Mouse (Mus musculus): Measurements from ENCODE around the gene Txndc12.
A peak's percentile ranks its signal among the peaks of the same experiment; 100 is the strongest.

Txndc12 gene

DNA sequence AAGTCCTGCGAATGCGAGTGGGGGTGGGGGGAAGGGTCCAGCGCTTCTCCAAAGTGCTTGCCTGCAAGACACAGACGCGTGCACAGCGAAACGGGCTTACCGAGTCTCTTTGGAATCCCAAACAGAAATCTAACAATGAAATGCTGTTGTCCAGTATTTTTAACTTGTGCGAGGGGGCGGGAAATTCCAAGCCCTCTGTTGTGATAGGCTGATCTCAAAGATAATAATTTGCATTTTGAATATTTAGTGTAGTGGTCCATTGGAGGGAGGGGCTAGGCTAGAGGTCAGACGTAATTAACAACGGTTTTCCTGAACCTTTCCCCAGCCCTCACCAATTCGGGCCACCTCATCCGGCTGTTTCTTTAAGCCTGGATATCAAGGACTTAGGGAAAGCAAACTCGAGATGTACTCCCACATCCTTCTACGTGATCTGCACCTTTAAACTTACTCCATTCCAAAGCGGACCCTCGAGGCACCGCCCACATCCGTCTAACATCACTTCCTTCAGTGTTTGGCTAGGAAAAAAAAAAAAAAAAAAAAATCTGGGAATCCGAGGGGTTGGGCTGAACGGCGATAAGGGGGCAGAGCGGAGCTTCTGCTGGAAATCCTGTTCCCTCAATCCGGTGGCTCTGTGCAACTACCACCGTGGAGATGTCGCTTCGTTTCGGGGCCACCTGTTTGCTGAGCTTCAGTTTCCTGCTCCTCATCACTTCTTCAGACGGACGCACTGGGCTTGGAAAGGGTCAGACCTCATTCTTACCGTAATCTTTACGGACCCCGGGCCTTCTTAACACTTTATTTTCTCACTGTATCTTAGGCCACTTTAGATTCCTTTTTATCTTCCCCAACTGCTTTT lies at the start of gene Txndc12:
Gene Txndc12 (plus strand): TSS at position 487 of the 856 bp plus-strand sequence.
- peak; percentile 53 for DNase-seq (ENCODE audit: low spot score)

DNA sequence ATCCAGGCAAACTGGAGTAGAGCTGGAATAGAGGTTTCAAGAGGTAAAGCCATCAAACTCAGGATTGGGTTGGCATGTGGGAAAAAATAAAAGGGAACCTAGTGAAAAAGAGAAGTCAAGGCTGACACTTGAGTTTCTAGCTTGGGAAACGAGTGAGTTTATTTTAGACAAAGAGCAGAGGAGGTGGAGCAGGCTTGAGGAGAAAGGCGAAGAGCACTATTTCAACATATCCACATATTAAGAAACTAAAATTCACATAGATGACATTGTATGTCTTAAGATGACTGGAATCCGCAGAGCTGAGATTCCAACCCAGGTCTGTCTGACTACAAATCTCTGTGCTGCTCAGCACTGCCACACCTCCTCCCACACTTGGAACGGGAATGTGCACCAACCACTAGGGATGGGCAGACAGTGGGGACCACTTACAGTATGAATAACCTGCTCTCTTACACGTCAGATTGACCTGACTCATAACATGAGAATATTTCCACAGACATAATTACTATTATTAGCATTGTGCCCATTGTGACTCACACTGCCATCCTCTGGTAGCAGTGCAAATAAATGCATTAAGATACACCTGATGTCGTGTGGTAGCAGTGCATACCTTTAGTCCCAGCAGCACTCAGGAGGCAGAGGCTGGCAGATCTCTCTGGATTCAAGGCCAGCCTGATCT lies 45.0 kb upstream of the Txndc12 start:
- DNase-seq (ENCODE audit: low spot score), result no peak

DNA sequence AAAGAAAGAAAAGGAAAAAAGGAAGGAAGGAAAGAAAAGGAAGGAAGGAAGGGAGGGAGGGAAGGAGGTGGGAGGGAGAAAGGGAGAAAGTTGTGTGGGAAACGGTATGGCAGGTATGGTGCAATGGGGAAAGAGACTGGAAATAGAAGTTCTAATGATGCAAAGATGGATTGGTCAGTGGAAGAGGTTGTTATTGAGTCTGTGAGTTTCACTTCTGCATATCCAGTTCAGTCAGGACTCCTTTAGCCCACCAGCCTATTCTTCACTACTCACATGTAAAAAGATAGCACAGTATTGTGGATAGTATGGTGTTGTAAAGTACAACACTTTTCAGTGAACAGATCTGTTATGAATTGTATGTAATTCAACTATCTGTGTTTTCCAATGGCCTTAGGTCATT lies 43.9 kb upstream of the Txndc12 start:
- no peak for DNase-seq (ENCODE audit: low spot score)

DNA sequence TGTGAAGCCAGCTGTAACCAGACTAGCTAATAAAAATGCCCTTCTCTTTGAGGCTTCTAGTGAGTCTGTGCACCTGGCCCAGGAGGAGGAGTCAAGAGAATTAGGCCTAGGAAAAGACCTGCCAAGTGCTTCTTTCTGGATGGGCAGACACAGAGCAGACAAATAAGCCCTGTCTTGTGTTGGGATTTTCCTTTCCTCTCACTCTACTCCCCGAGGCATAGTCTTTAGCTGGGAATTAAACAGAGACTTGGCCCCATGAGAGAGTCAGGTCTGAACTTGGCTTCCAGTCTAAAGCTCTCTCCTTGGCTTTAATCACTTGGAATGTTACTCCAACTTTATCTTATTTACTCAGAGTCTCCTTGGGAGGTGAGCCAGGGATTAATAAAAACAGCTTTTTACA lies 40.5 kb upstream of the Txndc12 start:
- DNase-seq (ENCODE audit: low spot score), result no peak

DNA sequence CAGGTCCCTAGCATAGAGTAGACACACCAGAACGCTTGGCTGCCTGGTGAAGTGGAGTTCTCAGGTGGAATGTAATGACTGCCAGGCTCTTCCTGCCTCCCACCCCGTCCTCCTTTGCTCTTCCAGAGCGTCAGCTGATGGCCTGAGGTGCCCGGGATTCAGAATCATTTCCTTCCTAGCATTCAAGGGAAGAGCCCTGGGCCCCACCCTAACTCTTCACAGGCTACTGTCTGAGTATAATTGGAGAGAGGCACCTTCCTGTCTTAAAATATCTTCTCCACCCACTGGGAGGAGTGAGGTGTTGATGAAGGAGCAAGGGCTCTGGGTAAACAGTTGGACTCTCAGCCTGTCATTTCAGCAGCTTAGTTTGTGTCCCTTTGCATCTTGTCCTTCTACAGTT lies 37.7 kb upstream of the Txndc12 start:
- no peak for DNase-seq (ENCODE audit: low spot score)

DNA sequence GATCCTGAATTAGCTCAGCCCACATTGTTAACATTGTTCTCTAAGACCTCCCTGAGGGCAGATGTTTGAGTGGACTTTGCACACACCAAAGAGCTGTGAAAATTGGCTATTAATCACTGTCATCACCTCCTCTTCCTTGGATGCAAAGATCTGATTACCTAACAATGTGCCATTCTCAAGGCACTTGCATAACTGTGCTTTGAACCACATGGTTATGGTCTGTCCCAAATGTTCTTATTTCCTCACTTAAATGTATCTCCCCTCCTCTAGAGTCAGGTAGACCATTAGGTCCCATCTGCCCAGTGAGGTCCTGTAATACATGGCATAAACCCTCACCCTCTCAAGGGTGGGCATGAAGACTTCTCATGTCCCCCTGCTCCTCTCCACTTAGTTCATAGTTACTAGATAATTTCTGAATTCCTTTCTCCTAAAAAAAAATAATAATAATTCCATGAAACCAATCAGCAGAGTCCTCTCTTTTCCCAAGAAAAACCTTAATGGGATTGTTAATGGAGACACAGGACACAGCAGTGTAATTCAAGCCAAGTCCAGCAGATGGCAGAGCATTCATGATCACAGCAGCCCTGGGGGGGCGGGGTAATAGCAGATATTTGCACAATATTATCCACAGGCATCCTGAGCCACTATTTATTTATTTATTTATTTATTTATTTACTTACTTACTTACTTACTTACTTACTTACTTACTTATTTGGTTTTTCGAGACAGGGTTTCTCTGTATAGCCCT lies 36.1 kb upstream of the Txndc12 start:
- peak; percentile 27 for DNase-seq (ENCODE audit: low spot score)

DNA sequence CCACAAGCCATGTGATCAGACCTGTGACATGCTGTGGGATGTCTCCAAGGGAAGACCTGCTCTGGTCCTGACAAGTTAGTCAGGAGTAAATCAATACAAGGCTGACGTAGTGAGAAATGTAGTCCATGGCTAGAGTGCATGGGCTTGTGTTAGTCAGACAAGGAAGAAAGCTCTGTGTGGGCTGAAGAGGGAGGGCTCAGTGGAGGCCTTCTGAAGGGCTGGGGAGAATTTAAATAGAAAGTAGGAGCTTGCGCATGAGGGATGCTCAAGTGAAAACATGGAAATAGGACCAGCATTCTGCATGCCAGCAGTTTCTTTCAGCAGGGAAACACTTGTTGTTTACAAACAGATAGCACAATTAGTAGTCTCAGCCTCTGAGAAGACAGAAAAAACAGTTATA lies 30.9 kb upstream of the Txndc12 start:
- DNase-seq (ENCODE audit: low spot score), result no peak

DNA sequence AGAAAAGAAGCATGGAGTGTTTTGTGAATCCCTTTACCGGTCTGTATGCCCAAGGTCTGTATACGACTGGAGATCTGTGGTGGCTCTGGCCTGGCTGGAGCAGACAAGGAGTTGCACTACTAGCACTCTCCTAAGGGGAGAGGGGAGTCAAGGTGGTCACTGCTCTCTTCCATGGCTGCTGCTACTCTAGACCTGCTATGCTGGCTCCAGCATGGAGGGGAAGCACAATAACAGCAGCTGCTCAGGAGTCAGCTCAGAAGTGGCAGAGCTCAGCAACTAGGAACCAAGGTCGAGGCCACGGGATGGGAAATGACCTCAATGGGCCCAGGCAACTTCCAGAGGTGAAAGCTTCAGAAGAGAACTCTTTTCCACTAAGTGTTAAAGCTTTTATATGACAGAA lies 23.3 kb upstream of the Txndc12 start:
- no peak for DNase-seq (ENCODE audit: low spot score)

DNA sequence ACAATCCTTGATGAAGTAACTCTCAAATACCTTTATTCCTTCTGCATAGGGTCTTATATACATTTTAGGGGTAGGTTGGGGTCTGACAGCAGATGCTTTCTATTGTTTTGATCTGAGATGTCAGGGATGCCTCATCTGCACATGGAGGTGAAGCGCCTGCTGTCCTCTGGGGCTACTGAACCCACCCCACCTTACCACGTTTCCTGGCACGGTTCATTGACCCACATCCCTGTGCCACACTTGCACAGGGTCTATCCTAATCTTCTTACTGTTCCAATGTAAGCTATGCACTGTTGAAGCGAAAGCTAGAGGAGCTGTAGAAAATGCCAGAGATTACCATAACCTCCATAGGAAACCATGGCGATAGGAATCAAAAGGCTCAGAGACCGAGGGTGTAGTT lies 22.9 kb upstream of the Txndc12 start:
- no peak for DNase-seq (ENCODE audit: low spot score)

DNA sequence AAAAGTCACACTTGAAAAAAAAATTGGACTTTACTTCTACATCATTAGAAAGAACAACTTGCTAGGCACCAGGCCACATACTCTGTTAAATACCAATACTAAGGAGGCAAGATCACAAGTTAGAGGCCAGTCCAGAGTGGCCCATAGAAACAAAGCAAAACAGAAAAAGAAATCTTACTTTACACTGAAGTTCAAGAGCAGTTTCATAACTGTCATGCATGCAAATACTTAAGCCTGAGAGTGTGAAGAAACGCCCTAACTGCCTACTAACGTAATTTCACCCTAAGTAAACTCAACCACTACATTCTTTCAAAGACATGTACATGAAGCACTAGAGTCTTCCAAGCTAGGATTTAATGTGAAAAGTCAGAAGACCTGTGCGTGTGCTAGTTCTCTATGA lies 8.7 kb upstream of the Txndc12 start:
- DNase-seq (ENCODE audit: low spot score), result no peak

DNA sequence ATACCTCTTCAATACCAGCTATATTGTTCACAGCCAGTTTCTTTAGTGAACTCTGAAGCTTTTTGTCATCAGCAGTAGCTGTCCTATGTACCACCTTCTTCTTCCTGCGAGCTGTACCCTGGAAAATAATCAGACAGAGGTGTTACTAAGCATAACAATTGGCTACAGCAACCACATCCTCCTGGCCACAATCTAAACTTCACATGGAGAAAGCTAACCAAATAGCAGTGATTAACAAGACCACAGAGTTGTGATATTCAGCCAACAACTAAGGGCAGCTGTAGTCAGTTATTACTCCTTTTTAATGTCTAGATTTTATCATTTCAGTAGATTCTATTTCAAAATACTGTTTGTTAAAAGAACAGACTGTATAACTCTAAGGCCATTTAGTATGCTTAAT lies 8.3 kb upstream of the Txndc12 start:
- DNase-seq (ENCODE audit: low spot score), result no peak

DNA sequence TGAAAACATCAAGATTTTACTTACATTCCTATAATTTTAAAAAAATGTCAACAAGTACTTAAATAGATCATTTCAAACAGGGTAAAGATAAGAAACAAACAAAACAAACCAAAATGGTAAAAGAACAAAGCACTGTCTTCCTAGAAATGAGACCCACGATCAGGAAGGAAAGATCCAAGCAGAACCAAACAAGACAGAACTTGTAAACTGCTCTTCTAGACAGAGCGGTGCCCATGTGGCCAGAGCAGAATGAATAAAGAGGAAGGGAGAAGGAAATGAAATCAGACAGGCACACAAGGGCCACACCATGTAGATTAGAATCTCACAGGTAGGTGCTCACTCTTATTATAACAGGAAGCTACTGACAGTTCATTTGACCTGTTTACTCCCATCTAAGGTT lies 7.8 kb upstream of the Txndc12 start:
- no peak for DNase-seq (ENCODE audit: low spot score)

DNA sequence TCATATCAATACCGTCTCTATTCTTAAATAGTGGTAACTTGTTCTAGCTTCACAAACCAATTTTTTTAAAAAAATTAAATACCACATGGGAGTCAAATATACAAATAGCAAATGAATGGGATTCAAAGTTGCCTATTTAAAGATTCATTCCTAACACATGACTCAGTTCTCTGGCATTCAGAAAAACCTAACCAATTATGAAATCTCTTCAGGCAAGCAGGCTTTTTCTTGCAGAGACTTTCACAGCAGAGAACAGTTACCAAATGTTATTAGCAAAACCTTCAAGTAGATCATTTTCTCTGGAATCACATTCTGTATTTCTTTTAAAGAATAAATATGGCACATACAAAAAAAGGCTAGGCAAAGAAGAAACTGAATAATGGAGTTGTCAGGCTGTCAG lies 3.7 kb upstream of the Txndc12 start:
- DNase-seq (ENCODE audit: low spot score), result no peak

DNA sequence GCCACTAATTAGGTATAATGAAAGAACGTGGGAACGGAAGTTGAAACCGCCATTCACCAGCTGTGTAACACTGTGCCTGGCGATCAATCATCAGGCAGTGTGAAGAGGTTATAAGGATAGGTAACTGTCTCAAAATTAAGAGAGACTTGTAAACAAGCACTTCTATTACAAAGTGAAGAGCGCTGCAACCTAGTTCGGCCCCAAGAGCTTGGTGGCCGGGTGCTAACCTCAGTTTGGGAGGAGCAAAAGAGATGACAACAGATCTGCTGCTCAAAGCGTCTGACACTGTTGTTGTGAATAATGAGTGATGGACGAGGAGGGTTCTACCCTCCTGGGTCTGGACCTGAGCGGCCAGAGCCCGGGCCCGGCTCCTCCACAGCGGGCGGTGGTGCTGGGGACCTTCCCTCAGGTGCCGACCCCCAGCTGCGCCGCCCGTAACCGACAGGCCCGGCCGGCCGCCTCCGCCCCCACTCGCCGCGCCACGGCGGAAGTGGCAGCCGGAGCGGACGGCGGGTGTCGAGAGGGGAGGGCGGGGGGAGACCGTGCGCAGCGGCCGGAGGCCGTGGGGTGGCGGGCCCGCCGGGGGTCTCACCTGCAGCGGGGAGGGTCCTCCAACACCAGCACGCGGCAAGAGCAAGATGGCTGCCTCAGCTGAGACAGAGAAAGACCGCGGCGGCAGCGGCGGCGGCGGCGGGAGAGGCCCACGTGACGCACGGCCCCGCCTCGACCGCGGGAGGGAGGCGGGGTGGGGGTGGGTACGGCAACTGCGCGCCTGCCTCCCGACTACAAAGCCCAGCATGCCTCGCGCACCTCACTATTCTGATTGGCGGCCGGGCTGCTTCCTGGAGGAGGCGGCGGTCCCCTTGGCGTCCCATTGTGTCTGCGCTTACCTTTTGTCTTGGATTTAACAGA lies 1.2 kb upstream of the Txndc12 start, which contains the start of gene Btf3l4:
Gene Btf3l4 (minus strand): TSS at position 699 of the 912 bp plus-strand sequence.
- DNase-seq (ENCODE audit: low spot score), result peak; percentile 60

DNA sequence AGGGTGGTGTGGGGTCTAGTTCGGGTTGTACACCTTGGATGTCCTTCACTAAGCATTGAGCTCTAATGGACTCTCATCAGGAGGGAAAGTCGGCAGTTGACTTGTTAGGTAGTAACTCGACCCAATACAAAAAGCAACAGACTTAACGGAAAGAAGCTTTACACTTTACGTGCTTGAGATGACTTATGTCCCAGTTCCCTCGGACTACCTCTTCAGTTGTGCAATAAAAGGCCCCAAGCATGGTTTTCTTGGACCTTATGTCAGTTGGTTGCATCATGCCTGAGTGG lies 630 bp upstream of the Txndc12 start:
- DNase-seq (ENCODE audit: low spot score), result no peak

DNA sequence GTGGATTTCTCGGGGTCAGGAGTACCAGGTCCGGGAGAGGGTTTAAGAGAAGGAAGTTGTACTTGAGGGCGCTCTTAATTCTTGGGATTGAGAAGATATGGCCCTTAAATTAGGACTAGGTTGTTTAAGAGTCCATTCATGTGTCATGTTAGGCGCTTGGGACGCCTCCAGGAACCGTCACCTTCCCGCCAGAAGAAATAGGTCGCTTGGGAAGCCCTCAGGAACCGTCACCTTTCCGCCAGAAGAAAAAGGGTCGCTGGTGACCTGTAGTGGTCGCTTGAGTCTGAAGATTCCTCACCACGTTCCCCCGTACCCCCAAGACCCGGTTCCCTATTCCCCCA lies 540 bp downstream of the Txndc12 start:
- DNase-seq (ENCODE audit: low spot score), result no peak

DNA sequence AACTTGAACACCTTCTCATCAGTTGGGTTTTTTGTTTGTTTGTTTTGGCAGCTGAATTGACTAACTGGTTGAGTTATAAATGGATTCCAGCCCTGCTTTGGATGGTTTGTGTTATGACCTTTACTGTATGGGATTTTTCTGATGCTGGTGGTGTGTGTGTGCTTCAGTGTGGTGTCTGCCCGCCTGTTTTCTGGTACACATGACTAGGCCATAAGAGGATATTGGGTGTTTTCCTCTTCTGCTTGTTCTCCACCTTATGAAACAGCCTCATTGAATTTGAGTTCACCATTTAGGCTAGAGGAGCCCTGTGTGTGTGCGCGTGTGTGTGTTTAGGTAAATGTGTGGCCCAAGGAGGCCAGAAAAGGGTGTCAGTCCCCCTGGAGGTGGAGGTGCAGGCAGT lies 1.1 kb downstream of the Txndc12 start:
- DNase-seq (ENCODE audit: low spot score), result no peak

DNA sequence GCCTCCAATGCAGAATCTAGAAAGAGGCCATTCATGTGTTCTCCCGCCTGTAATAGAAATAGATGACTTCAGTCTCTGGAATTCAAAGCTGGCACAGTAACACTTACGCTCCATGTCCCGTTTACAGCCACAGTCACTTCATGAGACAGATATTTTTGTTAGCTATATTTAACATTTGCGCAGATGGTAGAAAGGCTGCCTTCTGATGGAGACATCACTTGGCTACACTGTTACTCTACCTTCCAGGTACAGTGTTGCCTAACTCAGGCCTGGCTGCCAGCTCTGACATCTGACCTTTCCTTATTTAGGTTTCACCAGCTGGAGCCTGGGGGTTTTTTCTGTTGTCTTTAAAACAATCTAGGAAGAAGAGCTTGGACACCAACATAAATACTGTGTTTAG lies 3.6 kb downstream of the Txndc12 start:
- no peak for DNase-seq (ENCODE audit: low spot score)

DNA sequence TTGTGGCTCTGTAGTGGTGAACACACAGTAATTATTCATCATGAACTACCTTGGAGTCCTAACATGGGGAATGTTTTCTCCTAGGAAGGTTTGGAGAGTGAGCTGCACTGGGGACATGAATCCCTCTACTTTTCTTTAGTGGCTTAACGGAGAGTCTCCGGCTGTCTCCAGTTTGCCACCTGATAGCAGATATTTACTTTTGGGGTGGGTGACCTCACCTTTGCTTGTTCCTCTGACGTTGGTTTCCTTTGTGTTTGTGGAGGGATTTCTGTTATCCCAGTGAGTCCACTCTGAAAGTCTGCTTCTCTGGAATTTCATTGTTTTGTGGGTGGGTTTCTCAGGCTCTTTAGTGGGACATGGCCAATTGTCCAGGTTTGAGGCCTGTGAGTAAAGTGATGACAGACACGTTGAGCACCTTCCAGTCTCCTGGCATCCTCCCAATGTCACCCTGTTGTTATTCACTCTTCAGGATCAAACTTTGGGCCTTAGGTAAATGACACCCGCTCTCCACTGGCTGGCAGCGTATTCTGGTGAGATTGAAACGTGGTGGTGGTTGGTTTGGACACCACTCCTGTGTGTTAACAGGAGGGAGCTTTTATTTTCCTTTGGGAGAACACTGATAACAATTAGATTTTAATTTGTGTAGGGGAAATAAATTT lies 7.6 kb downstream of the Txndc12 start:
- DNase-seq (ENCODE audit: low spot score), result no peak

DNA sequence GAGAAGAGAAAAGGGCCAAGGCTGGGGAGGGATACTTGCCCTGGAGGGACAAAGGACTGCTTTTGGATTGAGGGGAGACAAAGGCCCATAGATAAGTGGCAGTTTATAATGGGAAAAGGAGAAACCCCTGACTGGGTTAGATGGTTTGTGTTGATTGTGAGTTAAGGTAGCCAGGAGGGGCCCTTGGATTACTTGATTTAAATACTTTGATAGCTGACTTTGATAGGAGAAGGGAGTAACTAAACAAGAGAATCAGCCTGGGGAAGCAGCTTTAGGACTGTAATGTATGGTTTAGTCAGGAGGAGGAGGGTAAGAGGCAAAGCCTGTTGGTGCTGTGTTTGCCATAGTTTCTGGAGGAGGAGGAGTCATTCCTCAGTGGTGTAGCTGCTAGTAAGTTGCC lies 8.9 kb downstream of the Txndc12 start:
- no peak for DNase-seq (ENCODE audit: low spot score)

DNA sequence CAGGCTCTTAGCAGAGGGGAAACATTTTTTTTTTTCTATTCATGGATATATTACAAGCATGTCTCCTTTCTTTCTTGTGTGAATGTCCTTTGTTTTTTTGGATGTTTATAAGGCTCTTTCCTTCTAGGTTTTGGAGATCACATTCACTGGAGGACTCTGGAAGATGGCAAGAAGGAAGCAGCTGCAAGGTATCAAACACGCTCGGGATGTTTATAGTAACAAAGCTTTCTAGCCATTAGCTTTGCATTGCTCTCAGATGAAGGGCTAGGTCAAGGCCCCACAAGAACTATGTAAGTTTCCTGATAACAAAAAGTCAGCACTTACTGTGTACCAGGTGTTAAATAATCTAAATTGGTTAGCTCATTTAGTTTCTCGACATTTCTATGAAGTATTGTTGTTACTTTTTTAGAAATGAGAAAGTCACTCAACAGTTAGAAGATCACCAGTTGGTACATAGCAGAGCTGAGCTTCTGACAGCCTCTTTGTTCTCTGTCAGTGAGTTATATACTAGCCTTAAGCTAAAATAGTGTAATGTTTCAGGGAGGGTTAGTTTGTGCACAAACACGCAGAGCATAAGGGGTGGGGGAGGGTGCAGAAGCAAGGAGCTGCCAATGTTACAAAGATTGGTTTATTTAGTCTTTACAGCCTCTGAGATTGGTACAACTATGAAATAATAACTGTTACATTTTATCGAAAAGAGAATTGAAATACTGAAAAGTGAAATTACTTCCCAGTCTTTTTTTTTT lies 11.6 kb downstream of the Txndc12 start:
- no peak for DNase-seq (ENCODE audit: low spot score)

Measured in ovary, postnatal 10 days (tissue).